Mouse (Mus musculus) cerebral cortex, adult 2 months (tissue): Measurements from ENCODE around the gene Ubxn7.

ENCODE experiments used
- WGBS: fragments of 180-500 bp; shearing (Covaris S2); methylation state at CpG from one replicate; pipeline ENCODE4 v1.1.7; 2018; 5-methylcytosine and 5-hydroxymethylcytosine counted together

Ubxn7 gene

DNA sequence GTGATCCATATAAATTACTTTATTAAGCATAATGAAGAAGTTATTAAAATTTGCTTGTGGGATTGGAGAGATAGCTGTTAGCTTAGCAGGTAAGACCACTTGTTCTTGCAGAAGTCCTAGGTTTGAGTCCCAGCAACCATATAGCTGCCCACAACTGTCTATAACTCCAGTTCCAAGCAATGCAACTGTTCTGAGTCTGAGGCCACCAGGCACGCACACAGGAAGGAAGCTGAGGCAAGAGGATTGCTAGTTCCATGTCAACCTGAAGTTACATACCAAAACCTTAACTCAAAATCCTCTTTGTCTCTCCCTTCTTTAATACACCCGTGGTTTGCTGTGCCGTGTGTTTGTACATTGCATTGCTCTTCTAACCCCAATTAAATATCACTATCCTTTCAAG is 58.8 kb downstream of the Ubxn7 start:
- 95% methylated on average over 3 of the region's 3 CpGs for WGBS

DNA sequence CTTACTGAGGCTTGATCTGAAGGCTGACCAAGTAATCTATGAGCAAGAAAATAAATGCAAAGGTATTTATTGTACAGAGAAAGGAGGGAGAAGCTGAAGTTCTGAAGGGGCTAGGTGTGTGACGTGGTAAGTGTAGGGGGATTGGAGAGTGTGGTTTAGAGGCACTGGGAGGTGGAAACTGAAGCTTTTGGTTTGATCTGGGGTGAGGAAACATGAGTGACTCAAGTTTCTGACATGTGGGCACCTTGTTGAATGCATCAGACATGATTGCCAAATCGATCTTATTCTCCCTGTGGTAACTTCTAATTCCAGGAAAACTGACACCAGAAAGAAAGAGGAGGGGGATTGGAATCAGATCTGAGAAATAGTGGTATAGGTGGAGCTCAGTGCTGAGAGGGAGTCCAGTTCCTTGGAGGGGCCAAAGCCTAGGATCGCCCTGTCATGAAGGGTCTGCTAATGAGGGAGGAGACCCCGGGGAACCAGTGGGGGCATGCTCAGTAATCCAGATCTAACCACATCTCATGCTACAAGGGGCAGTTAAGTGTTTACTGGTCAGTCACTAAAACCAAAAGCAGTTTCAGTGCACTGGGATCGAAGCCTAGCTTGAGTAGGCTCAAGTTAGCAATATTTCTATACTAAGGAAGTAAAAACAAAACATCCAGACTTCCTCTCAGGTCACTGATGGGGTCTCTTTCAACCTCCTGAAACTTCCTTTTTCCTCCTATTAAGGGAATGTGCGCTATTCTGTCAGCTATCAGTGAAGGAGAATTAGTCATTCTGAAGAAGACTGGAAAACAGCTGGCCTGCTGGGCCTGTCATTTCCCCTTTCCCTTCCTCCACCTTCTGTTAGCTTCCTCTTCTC is 63.9 kb downstream of the Ubxn7 start:
- 65% methylated on average over 6 of the region's 6 CpGs for WGBS

DNA sequence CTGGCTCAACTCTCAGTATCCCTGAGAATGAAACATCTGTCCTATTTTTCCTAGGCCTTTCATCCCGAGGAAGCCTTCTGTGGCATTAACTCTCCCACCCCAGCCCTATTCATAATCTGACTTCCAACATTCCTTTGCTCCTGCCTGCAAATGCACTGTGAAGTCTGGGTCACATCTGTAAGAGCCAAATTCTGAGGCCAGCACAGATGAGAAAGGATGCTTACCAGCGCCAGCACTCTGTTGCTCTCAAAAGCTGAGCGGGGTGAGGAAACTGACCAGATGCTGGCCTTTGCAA is 64.4 kb downstream of the Ubxn7 start:
- 64% methylated on average over 3 of the region's 3 CpGs for WGBS

DNA sequence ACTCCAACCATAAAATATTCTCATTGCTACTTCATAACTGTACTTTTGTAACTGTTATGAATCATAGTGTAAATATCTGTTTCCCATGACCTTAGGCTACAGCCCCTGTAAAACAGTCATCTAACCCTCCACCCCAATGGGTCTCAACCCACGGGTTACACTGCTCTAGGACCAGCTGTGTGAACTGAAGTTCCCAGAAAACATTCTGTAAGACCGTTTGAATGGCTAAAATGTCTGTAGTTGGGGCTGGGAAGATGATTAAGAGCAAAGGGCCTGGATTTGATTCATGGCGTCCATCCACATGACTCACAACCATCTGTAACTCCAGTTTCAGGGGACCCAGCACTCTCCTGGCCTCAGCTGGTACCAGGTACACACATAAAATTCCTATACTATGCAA is 66.1 kb downstream of the Ubxn7 start:
- 76% methylated on average over 3 of the region's 3 CpGs for WGBS

DNA sequence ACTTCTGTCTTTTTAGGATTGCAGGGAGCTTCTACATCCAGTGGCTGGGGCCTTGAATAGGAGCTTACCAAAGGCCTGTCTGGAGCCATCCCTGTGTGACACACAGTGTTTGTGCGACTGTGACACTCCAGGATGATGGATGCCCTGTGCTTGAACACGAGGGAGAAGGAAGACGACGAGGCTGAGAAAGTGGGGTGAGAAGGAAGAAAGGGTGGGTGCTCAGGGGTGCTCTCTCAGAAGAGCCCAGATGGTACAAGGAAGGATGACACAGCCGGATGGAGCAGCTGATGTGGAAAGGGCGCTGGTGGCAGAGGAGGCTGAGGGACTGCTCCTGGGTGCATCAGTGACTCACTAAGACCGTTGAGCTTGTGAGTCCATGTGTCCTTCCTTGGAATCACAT is 68.2 kb downstream of the Ubxn7 start, which contains the start of gene Tm4sf19:
TSS of gene Tm4sf19 (plus strand) at position 240 of the 400 bp plus-strand sequence.
- WGBS, result 71% methylated on average over 7 of the region's 7 CpGs

DNA sequence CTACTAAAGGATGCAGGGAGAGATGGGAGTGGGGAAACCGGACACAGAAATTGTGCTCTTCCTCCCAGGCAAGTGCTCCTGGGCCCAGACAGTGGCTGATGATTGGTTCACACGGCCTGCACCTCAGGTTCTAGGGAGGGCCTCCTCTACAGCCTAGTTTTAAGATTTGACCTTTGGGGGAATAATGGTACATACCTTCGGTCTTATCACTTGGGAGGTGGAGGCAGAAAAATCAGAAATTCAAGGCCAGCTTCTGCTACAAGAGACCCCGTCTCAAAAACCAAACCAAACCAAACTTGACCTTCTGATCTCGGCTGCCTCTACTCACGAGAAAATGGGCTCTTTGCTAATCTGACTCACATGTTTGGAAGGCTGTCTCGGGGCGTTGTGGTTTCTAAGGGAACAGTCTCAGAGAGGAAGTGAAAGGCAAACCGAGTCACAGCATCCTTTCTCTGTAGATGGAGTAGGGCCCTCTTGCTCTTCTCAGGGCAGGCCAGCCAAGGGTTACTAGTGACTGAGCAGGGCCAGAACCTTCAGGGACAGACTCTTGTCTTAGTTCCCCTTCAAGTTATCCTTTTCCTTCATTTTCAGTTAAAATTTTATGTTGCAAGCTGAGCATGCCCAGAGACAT is 69.4 kb downstream of the Ubxn7 start:
- WGBS, result 83% methylated on average over 9 of the region's 9 CpGs

DNA sequence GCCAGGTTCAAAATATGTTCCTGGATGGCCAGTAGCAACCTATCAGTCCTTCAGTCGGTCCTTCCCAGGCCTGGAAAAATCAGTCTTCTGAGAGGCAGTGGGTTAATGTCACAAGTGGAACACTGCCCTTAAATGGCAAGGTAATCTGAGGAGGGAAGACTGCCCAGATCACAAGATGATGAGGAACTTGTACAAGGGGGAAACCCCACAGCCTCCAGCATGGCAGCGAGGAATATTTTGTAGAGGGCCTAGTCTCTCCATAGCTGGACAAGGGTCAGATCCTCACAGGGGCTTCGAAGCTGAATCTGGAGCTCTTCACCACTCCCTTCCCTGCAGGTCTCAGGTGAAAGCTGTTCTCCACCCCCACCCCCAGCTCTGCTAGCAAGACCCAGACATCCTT is 70.8 kb downstream of the Ubxn7 start:
- WGBS, result 95% methylated on average over 3 of the region's 3 CpGs

DNA sequence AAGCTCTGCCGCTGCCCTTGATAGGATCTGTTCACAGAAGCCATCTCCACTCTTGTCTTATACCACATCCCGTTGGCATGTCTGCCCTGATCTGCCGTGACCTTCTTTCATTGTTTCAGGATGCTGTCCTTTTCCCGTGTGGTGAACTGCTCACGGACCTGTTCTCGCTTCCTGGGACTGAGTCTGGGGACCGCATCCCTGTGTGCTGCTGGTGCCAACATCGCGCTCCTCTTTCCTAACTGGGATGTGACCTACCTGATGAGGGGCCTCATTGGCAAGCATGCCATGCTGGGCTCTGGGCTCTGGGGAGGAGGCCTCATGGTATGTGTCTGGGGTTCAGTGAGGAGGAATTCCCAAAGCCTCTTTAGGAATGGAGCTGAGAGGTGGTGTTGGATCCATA is 73.7 kb downstream of the Ubxn7 start:
- WGBS, result 96% methylated on average over 9 of the region's 9 CpGs

DNA sequence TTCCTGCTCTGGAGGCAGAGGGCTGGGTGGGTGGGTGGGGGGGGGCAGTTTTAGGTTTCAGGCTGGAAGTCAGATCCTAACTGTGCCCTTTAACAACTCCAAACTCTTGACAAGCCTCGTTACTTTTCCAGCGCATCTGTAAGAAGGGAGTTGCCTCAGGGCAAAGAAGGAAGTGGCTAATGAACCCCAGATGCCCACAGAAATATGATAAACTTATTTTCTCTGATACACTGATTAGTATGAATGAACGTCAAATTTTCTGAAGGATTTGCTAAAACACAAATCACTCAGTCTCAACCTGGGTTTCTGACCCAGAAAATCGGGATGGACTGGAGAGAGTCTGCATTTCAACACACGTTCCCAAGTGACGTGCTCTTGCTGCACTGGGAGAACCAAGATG is 74.6 kb downstream of the Ubxn7 start:
- 86% methylated on average over 6 of the region's 6 CpGs for WGBS

DNA sequence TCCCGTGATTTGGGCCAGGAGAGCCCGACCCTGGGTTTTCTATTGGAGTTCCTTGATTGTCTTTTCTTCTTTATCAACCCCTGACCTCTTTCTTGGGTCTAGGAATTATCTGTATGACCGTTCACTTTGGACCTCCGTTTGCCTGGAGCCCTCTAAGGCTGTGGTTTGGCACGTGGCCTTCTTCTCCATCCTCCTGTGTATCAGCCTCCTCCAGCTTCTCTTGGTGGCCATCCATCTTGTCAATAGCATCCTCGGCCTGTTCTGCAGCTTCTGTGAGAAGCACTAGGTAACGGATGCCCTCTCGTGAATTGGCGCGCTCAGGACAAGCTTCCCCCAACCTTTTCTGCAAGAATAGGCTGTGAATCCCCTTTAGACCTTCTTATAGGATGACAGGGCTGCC is 75.7 kb downstream of the Ubxn7 start:
- WGBS, result 90% methylated on average over 10 of the region's 10 CpGs

DNA sequence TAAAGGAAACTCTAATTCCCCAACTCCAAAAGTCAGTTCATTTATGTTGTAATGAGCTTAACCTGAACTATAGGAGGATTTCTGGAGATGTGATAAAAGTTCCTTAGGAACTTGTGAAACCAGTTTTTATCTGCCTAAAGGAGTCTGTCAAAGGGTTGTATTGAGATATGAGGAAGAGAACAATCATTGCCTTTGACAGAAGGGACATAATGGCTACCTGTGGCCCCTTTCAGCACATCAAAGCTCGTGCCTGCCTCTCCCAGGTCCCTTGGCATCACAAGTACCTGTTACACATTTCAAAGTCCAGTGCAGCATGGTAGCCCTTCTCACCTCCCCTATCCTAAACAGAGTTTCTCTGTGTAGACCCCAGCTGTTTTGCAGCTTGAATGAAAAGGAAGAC is 85.4 kb downstream of the Ubxn7 start:
- 65% methylated on average over 1 of the region's 1 CpGs for WGBS

DNA sequence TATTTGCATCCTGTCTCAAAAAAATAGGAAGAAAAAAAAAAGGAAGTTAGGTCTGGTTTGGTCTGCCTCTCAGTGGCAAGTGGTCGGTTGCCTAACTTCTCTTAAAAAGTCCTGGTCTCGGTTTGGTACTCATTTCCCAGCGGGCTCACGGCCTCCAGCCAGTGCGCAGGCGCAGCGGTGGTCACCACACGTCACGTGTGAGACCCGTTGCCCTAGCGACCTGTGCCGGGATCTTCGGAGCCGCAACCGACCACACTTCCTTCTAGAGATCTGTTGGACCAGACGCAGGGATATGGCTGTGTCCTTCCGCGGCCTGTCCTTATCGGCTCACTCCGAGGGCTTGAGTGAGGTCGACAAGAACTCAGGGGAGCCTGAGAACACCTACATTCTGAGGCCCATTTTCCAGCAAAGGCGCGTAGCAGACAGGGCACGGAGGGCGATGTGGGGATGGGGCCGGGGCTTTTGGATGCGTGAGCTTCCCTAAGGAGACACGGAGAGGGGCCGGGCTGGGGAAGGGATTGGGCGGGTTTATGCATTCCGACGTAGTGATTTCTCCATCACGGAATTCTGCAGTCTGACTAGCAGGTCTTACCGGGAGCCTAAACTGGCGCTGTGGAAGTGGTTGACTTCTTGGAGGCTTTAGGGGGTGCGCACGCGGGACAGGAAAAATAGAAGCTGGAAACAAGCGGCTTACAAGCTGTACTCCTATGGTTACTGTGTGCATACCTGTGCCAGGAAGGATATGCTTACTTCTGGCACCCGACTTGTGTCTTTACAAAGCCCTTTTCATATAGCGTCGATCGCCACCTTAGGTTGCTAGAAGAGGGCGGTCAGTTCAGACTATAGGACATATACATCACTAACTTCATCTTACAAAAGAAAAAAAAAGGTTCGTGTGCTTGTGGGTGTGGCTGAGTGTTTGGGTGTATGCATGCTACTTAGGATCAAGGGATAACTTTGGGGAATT is 87.7 kb downstream of the Ubxn7 start, which contains the start of gene Tctex1d2:
TSS of gene Tctex1d2 (plus strand) at position 186 of the 967 bp plus-strand sequence.
- WGBS, result 1% methylated on average over 45 of the region's 45 CpGs

DNA sequence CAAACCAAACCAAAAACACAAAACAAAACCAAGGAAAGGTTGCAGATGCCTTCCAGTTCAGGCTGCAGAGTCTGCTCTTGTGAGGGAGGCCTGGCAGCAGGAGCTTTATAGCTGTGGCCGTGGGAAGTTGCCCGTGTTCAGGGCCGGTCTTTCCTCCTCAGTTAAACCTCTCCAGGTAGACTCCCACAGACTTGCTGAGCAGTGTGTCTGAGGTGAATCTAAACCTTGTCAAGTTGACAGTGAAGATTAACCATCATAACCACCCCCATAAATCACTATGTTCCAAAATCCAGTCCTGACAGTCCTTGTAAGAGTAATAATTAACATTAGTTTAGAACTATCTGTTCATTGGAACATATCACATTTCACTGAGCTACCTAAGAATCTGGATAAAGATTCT is 95.4 kb downstream of the Ubxn7 start:
- 89% methylated on average over 3 of the region's 3 CpGs for WGBS

DNA sequence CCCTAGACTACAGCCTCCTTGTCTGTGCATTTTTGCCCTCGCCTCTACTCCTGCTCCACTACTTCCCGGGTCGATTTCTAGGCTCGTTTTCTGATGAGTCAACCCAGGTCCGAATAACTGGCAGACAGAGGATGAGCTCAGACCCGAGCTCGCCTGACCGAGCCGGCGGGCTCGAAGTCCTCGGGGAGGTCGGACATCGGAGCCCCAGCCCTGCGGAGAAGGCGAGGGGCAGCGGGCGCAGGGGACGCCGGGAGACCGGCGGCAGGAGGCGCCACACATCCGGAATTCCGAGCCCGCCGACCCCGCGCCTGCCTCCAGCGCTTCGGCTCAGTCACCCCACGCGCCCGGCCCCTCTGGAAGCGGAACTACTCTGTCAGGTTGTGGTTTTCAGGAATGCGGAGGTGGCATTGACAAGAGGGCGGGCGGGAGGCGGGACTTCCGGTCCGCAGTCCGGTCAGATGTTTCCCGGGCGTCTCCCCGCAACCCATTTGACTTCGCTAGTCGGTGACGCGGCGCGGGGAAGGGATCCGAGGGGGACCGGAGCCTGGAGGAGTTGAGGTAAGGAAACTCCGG is 98.5 kb downstream of the Ubxn7 start, which contains the start of gene Pcyt1a:
TSS of gene Pcyt1a (plus strand) at position 448 of the 573 bp plus-strand sequence.
- WGBS, result 1% methylated on average over 54 of the region's 54 CpGs

DNA sequence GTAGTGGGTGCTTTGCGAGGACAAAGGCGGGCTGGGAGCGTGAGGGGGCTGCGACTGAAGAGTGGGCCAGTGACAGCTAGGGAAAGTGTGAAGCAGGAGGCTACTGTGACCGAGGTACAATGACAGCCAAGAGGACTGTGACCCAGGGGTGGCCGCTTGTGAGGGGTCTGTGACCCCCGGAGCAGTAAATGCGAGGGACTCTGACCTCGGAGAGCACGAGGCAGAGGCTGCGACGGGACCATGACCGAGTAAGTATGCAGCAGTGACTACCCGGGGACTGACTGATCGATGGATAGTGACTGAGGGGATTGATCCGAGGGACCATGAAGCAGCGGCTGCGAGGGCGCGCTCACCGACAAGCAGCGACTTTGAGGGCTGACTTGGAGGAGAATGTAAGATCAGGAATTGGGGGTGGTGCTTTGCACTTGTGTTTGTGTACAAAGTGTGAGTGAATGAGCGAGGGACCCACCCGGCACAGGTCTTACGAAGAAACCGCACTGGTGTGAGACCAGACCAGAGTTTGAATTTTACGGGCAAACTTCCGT is 99.1 kb downstream of the Ubxn7 start:
- under 1% methylated on average over 28 of the region's 28 CpGs for WGBS

DNA sequence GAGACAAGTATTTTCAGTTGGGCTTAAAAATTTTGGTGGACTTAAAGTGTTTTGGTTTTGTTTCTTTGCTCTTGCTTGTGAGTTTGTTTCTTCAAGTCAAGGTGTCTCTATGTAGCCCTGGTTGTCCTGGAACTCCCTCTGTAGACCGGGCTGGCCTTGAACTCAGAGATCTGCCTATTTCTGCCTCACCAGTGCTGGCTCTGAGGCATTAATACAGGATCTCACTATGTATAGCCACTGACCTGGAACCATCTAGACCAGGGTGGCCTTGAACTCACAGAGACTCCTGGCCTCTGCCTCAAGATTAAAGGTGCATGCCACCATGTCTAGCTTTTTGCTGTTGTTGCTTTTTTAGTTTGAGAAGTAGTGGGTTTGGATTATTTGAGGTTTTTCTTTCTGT is 99.9 kb downstream of the Ubxn7 start:
- 96% methylated on average over 1 of the region's 1 CpGs for WGBS

DNA sequence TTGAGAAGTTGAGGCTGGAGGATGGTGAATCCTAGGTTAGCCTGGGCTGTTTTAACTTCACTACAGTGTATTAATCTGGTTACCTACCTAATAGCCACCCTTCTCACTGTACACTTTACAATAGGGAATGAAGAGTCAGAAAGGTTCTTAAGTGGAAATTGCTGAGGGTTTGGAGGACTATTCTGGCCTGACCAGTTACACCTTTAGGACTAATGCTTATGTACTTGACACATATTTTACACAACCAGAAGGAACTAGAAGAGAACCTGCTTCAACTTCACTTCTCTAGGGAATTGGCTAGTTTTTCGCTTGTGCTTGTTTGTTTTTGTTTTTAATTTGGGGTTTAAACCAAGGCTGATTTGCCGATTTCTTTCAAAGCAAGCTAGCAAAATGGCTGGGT is 101.1 kb downstream of the Ubxn7 start:
- WGBS, result 81% methylated on average over 2 of the region's 2 CpGs

DNA sequence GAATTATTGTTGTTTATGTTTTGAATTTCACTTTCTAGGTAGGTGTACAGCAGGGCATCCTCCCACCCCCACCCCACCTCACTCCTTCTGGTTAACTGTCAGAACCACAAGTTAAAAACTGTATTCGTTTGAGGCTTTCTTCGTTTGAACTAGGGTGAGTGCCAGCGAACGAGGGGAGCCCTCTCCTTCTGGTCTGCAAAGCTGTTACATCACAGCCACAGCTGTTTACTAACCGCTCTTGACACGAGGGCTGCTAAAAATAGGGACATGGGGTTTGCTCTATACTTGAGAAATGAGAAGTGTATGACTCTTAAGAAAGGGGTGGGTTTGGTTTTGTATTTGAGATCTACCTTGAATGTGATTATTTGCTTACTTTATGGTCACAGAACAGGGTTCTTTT is 102.0 kb downstream of the Ubxn7 start:
- 20% methylated on average over 6 of the region's 6 CpGs for WGBS

DNA sequence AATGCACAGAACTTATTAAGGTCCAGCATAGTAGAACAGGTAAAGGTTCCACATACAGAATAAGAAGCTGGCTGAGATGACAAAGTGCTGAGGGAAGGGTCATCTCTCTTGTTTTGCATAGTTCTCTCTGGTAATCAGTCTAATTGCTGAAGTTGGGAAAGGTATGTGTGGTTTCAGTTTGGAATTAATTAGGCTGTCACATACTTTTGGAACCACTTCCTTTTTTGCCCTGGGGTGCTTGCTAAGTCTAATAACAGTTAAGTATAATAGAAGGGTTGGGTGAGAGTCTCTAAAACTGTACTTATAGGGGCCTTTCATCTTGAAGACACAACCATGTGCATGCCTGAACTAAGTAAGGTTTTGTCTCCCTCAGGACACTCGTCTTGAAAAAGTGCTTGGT is 104.6 kb downstream of the Ubxn7 start:
- WGBS, result 61% methylated on average over 1 of the region's 1 CpGs

DNA sequence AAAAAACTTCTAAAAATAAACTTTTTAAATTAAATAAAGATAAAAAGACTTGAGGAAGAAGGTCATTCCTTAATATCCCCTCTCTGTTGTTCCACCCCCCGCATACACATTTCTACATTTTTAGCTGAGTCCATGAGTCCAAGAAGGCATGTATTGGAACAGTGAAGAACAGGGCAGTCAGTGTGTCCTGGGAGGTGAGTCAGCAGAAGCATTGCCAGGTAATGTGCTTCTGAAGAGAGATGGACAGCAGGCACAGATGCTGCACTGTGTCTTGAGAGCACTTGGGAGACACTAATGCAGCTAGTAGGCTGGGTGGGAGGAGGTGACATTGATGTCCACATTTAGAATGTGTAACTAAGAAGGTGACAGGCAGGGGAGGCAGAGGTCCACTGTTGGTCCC is 105.2 kb downstream of the Ubxn7 start:
- 100% methylated on average over 1 of the region's 1 CpGs for WGBS

DNA sequence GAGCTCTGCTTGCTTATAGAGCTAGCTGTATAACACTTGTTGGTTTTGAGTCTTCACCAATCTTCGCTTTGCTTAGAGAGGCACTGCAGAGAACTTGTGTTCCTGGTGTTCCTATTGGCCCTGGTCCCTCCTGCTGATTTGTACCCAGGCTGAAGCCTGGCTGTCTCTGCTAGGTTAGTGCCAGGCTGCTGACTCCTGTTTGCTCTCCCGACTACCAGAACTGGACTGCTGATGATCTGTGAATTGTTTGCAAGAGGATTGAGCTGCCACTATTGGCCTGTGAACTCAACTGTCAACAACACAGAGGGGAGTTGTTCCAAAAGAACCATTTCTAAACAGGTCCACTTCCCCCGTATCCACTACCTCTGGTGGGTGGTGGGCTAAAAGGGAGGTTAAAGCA is 109.4 kb downstream of the Ubxn7 start:
- WGBS, result 79% methylated on average over 3 of the region's 3 CpGs
